Mouse (Mus musculus): ENCODE measurements around the gene Atp8b4. TPM values are rescaled to one million over a fixed set of nuclear protein-coding genes. Genes with fewer than 3 reads are reported as not detected.

Atp8b4 gene
- polyA plus RNA-seq, 1 experiment from 2014 or later, result 5.2 TPM

DNA sequence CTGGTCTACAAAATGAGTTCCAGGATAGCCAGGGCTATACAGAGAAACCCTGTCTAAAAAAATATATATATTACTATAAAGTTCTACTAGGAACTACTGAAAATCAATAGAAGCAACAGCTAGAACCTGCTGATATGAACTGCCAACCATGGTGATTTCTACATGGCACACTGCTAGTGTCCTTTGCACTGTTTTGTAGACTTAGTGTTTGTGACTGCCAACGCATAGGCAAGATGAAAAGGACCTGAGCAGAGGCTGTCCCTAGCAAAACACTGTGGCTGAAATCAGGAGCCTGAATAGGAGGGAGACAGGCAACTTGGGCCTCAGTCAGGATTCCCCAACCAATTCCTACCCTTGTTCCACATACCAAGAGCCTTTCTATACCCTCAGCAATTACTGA lies 141.2 kb downstream of the Atp8b4 start:
- H3K27me3 ChIP-seq (ENCODE audit: insufficient read depth, low read length), result no peaks in the 10 kb centered on the region
- no peaks in the 10 kb centered on the region for H3K36me3 ChIP-seq (replicated peaks; ENCODE audit: insufficient read depth, low read length)
- no peak for DNase-seq
- ATAC-seq, result peak; percentile 71
- no peaks in the 10 kb centered on the region for H3K9me3 ChIP-seq (ENCODE audit: low read length)
- H3K4me3 ChIP-seq (ENCODE audit: low read depth, low read length), result no peak overlapping the region
- 59% methylated on average over 1 of the region's 1 CpGs for WGBS (ENCODE audit: insufficient replicate concordance)
- TF ChIP-seq CTCF (IDR thresholded peaks at IDR 0.05; ENCODE audit: low read depth), result no peak
- TF ChIP-seq EP300 (IDR thresholded peaks at IDR 0.05; ENCODE audit: low read depth), result no peak
- no peak overlapping the region for H3K9ac ChIP-seq (replicated peaks)
- H3K4me1 ChIP-seq (ENCODE audit: insufficient read depth), result peaks cover 10% of the 10 kb centered on the region
- H3K4me2 ChIP-seq (ENCODE audit: low read depth, low read length), result no peak overlapping the region
- peak overlapping the region; percentile 68 for H3K27ac ChIP-seq (ENCODE audit: low read depth)

DNA sequence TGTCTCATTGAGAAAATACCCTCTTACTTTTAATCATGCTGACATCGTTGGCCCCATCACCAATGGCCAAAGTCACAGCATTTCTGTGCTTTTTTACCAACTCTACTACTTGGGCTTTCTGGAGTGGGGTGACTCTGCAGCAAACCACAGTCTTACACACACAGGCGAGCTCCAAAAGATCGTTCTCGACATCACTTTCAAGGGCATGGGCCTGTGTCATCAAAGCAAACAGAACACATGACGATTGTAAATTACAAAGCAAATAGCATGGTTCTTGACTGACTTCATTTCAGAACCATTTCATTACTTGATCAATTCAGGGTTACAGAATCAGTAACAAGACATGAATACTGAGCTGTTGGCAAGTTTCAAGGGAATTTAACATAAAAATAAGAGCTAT lies 141.7 kb downstream of the Atp8b4 start:
- DNase-seq (no peak), ATAC-seq (peak; percentile 38; the same call in 1 of the 2 replicates)
- no peak for TF ChIP-seq EP300 (IDR thresholded peaks at IDR 0.05; ENCODE audit: low read depth)
- no peak for TF ChIP-seq CTCF (IDR thresholded peaks at IDR 0.05; ENCODE audit: low read depth)
- Histone ChIP-seq H3K27me3 (ENCODE audit: insufficient read depth, low read length) (no peaks in the 10 kb centered on the region), H3K36me3 (replicated peaks; ENCODE audit: insufficient read depth, low read length) (no peaks in the 10 kb centered on the region), H3K4me3 (ENCODE audit: low read depth, low read length) (no peak overlapping the region), H3K9ac (replicated peaks) (no peak overlapping the region), H3K27ac (ENCODE audit: low read depth) (peak overlapping the region; percentile 68), H3K9me3 (ENCODE audit: low read length) (no peaks in the 10 kb centered on the region), H3K4me2 (ENCODE audit: low read depth, low read length) (no peak overlapping the region), H3K4me1 (ENCODE audit: insufficient read depth) (peaks cover 7% of the 10 kb centered on the region)
- WGBS (ENCODE audit: insufficient replicate concordance), result 73% methylated on average over 5 of the region's 5 CpGs

- Histone ChIP-seq H3K9ac (replicated peaks) (no peak overlapping the region), H3K4me2 (ENCODE audit: low read depth, low read length) (no peak overlapping the region), H3K36me3 (replicated peaks; ENCODE audit: insufficient read depth, low read length) (no peaks in the 10 kb centered on the region), H3K4me3 (ENCODE audit: low read depth, low read length) (no peak overlapping the region), H3K27me3 (ENCODE audit: insufficient read depth, low read length) (no peaks in the 10 kb centered on the region), H3K4me1 (ENCODE audit: insufficient read depth) (no peaks in the 10 kb centered on the region), H3K9me3 (ENCODE audit: low read length) (no peaks in the 10 kb centered on the region), H3K27ac (ENCODE audit: low read depth) (no peak overlapping the region)
- DNase-seq, result no peak
- WGBS (ENCODE audit: insufficient replicate concordance), result 88% methylated on average over 2 of the region's 2 CpGs
- TF ChIP-seq EP300 (IDR thresholded peaks at IDR 0.05; ENCODE audit: low read depth), result no peak
- TF ChIP-seq CTCF (IDR thresholded peaks at IDR 0.05; ENCODE audit: low read depth), result no peak
- no peak for ATAC-seq
Observed at GRCm38 (mm10) chr2:126355259-126355658, 145.2 kb downstream of the Atp8b4 start.

DNA sequence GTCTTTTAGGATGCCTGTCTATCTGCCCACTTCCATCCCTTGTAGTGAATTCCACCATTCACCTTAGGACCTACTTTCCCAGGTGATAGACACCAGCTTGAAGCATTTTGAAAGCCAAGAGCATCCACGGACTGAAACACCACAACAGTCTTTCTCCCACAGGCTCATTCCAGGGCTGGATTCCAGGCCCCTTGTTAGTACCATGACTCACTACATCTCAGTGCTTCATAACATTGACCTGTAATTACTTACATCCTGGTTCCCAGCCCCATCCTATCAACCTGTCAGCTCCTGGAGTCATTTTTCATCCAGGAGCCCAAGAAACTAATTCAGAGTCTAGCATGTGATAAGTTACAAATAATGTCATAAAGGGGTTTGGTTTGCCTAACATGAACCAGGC lies 148.7 kb downstream of the Atp8b4 start:
- 82% methylated on average over 1 of the region's 1 CpGs for WGBS (ENCODE audit: insufficient replicate concordance)
- no peak for ATAC-seq
- Histone ChIP-seq H3K4me2 (ENCODE audit: low read depth, low read length) (no peak overlapping the region), H3K9ac (replicated peaks) (no peak overlapping the region), H3K27me3 (ENCODE audit: insufficient read depth, low read length) (no peaks in the 10 kb centered on the region), H3K36me3 (replicated peaks; ENCODE audit: insufficient read depth, low read length) (no peaks in the 10 kb centered on the region), H3K9me3 (ENCODE audit: low read length) (no peaks in the 10 kb centered on the region), H3K4me1 (ENCODE audit: insufficient read depth) (no peaks in the 10 kb centered on the region), H3K27ac (ENCODE audit: low read depth) (no peak overlapping the region), H3K4me3 (ENCODE audit: low read depth, low read length) (no peak overlapping the region)
- TF ChIP-seq CTCF (IDR thresholded peaks at IDR 0.05; ENCODE audit: low read depth) (no peak), EP300 (IDR thresholded peaks at IDR 0.05; ENCODE audit: low read depth) (no peak)
- no peak for DNase-seq

GRCm38 (mm10) chr2:126343026-126343593 lies 157.4 kb downstream of the Atp8b4 start:
- Histone ChIP-seq H3K4me1 (ENCODE audit: insufficient read depth) (no peaks in the 10 kb centered on the region; the same call in 1 of the 2 replicates), H3K27ac (ENCODE audit: low read depth) (no peak overlapping the region), H3K27me3 (ENCODE audit: insufficient read depth, low read length) (no peaks in the 10 kb centered on the region), H3K4me3 (ENCODE audit: low read depth, low read length) (no peak overlapping the region), H3K9me3 (ENCODE audit: low read length) (no peaks in the 10 kb centered on the region), H3K4me2 (ENCODE audit: low read depth, low read length) (no peak overlapping the region), H3K9ac (replicated peaks) (no peak overlapping the region), H3K36me3 (replicated peaks; ENCODE audit: insufficient read depth, low read length) (no peaks in the 10 kb centered on the region)
- no peak for DNase-seq
- no peak for ATAC-seq
- TF ChIP-seq CTCF (IDR thresholded peaks at IDR 0.05; ENCODE audit: low read depth) (no peak), EP300 (IDR thresholded peaks at IDR 0.05; ENCODE audit: low read depth) (no peak)
- WGBS (ENCODE audit: insufficient replicate concordance), result 42% methylated on average over 3 of the region's 3 CpGs

DNA sequence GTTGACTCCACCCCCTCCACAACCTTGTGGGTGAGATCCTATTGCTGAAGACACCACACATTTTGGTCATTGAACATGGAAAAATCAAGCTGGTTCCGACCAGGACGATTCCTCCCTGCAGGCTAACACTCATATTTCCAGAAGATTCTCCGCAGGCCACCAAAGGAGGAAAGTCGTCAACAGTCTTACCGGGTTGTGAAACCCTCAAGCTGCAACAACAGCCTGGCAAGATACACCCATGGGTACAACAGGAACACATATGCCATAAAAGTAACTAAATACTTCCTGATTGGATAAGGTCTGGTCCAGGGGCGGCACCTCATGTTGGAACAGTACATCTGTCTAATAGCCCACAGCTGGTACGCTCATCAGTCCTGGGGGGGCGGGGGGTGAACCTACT lies 159.0 kb downstream of the Atp8b4 start:
- no peak overlapping the region for H3K4me2 ChIP-seq (ENCODE audit: low read depth, low read length)
- no peaks in the 10 kb centered on the region for H3K27me3 ChIP-seq (ENCODE audit: insufficient read depth, low read length)
- H3K27ac ChIP-seq (ENCODE audit: low read depth), result no peak overlapping the region
- H3K36me3 ChIP-seq (replicated peaks; ENCODE audit: insufficient read depth, low read length), result no peaks in the 10 kb centered on the region
- H3K4me1 ChIP-seq (ENCODE audit: insufficient read depth), result no peaks in the 10 kb centered on the region; the same call in 1 of the 2 replicates
- no peak overlapping the region for H3K4me3 ChIP-seq (ENCODE audit: low read depth, low read length)
- DNase-seq (no peak), ATAC-seq (no peak)
- 80% methylated on average over 8 of the region's 8 CpGs for WGBS (ENCODE audit: insufficient replicate concordance)
- no peak overlapping the region for H3K9ac ChIP-seq (replicated peaks)
- no peak for TF ChIP-seq CTCF (IDR thresholded peaks at IDR 0.05; ENCODE audit: low read depth)
- no peak for TF ChIP-seq EP300 (IDR thresholded peaks at IDR 0.05; ENCODE audit: low read depth)
- no peaks in the 10 kb centered on the region for H3K9me3 ChIP-seq (ENCODE audit: low read length)

All from liver, postnatal 0 days (tissue).